Comparison of ENCODE assay signal across 9 mouse cellular contexts in the genomic region with DNA sequence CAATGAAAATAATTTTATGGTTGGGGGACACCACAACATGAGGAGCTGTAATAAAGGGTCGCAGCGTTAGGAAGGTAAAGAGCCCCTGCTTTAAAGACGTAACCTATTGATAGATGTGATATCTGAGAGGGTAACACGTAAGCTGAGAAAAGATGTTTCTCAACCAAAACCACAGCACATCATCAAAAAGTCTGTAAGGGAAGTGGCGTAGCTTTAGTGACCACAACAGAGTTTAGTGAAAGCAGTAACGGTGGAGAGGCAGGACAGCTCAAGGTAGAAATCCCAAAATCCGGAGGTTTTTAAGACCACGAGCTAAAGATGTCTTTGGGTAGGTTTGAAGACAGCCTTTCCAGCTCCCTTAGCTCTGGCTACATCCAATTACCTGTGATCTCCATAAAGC. TPM values are rescaled to one million over a fixed set of nuclear protein-coding genes. Genes with fewer than 3 reads are reported as not detected.
A peak's percentile ranks its signal among the peaks of the same experiment; 100 is the strongest.
DNase-seq lines count a peak whose midpoint lies in the region; ATAC-seq and TF ChIP-seq lines count a peak whose summit lies in the region.
"Had no signal": no experiment of that assay in that cellular context is flagged by ENCODE, and none has a peak within 500 bp of the region (broad histone marks: within the 10 kb centered on the region; RNA-seq: fewer than 3 reads in every experiment).

No protein-coding gene starts in this region.

- 94% methylated on average over 8 of the region's 8 CpGs for WGBS in kidney, adult 2 months
- WGBS in neural tube, embryonic 14.5 days = 97% methylated on average over 8 of the region's 8 CpGs

- peaks cover 8% of the 10 kb centered on the region for H3K4me1 ChIP-seq in kidney, adult 2 months (ENCODE audit: control insufficient read depth, insufficient read depth, low read length)
- H3K4me1 ChIP-seq in neural tube, embryonic 14.5 days (ENCODE audit: control insufficient read depth, insufficient read depth, low read length) = peaks cover 32% of the 10 kb centered on the region

- peak; percentile 49 for ATAC-seq in activated CD4-positive, CD25-positive, alpha-beta regulatory T cell, adult 4 months
- peak; percentile 53 for ATAC-seq in inflammation-experienced regulatory T-cells, adult 6 months
- no peak for ATAC-seq in neural tube, embryonic 14.5 days (ENCODE audit: low read depth)

- no peaks in the 10 kb centered on the region for H3K9me3 ChIP-seq in neural tube, embryonic 14.5 days (ENCODE audit: control insufficient read depth, low read length)

- peaks cover 5% of the 10 kb centered on the region for H3K36me3 ChIP-seq in kidney, adult 2 months (ENCODE audit: control insufficient read depth, insufficient read depth, low read length)
- H3K36me3 ChIP-seq in neural tube, embryonic 14.5 days (ENCODE audit: control insufficient read depth, insufficient read depth, low read length) = peaks cover 12% of the 10 kb centered on the region; the same call in 1 of the 2 replicates

- no peak overlapping the region; the same call in 1 of the 2 replicates for H3K4me2 ChIP-seq in neural tube, embryonic 14.5 days (ENCODE audit: low read depth, low read length)

- peak overlapping the region; percentile 92 for H3K27ac ChIP-seq in kidney, adult 2 months (ENCODE audit: insufficient read depth, low read depth, low read length)
- peak overlapping the region; percentile 99 for H3K27ac ChIP-seq in neural tube, embryonic 14.5 days (ENCODE audit: low read depth, low read length)

- no peaks in the 10 kb centered on the region for H3K27me3 ChIP-seq in kidney, adult 2 months (replicated peaks; ENCODE audit: control insufficient read depth, insufficient read depth, low read length)
- H3K27me3 ChIP-seq in neural tube, embryonic 14.5 days (ENCODE audit: control insufficient read depth, insufficient read depth, low read length) = no peaks in the 10 kb centered on the region

- no peak for TF ChIP-seq POLR2A in kidney, adult 2 months (IDR thresholded peaks at IDR 0.05; ENCODE audit: low read depth, low read length)

- H3K4me3 ChIP-seq in kidney, adult 2 months (ENCODE audit: insufficient read depth, low read depth, low read length) = no peak overlapping the region
- no peak overlapping the region for H3K4me3 ChIP-seq in neural tube, embryonic 14.5 days (ENCODE audit: low read depth, low read length)

- no peak for DNase-seq in kidney, adult 2 months
- DNase-seq in kidney, postnatal 36 days = no peak
- no peak for DNase-seq in testis, postnatal 10 days (ENCODE audit: low spot score)
- no peak for DNase-seq in embryo, embryonic 10 days (ENCODE audit: low spot score)
- DNase-seq in embryo, embryonic 10.5 days (ENCODE audit: low spot score) = no peak
- DNase-seq: adrenal gland, postnatal 25 days had no signal

- no peak overlapping the region for H3K9ac ChIP-seq in neural tube, embryonic 14.5 days (replicated peaks; ENCODE audit: low read depth, low read length)

- no peak for TF ChIP-seq CTCF in kidney, adult 2 months (conservative IDR thresholded peaks at IDR 0.05; ENCODE audit: insufficient read depth, insufficient read length, low read depth, low read length)

RNA-seq across cellular contexts. Expression of gene Dnaja1, which starts 1.0 kb away (rescaled TPM):
- polyA plus RNA-seq in kidney, adult 2 months (2012; rRNA removed) = 11.8 and 23.1 TPM in 2 replicates
- polyA plus RNA-seq in activated CD4-positive, CD25-positive, alpha-beta regulatory T cell, adult 4 months (2017; shearing (Covaris generic)) = 100 to 1,000 TPM; 474 TPM
- 100 to 1,000 TPM; 482 to 526 (median 512) TPM for polyA plus RNA-seq in inflammation-experienced regulatory T-cells, adult 6 months (2017; shearing (Covaris generic))
- polyA plus RNA-seq in neural tube, embryonic 14.5 days (2014; fragmentation: Nextera tagmentation; extraction: Ambion mirVana) = 653 and 702 TPM in 2 replicates

RNA-seq across cellular contexts. Expression of gene Aptx, which starts 17.9 kb away (rescaled TPM):
- polyA plus RNA-seq in kidney, adult 2 months (2012; rRNA removed) = 7.2 and 8.9 TPM in 2 replicates
- 10 to 100 TPM; 29.8 to 34.2 TPM for polyA plus RNA-seq in activated CD4-positive, CD25-positive, alpha-beta regulatory T cell, adult 4 months (2017; shearing (Covaris generic))
- 10 to 100 TPM; 28.8 to 46.4 (median 43.7) TPM for polyA plus RNA-seq in inflammation-experienced regulatory T-cells, adult 6 months (2017; shearing (Covaris generic))
- 47.4 and 52.4 TPM in 2 replicates for polyA plus RNA-seq in neural tube, embryonic 14.5 days (2014; fragmentation: Nextera tagmentation; extraction: Ambion mirVana)

RNA-seq across cellular contexts. Expression of gene Smu1, which starts 36.8 kb away (rescaled TPM):
- polyA plus RNA-seq in kidney, adult 2 months (2012; rRNA removed) = 21.2 and 30.1 TPM in 2 replicates
- polyA plus RNA-seq in activated CD4-positive, CD25-positive, alpha-beta regulatory T cell, adult 4 months (2017; shearing (Covaris generic)) = 100 to 1,000 TPM; 111 to 128 TPM
- polyA plus RNA-seq in inflammation-experienced regulatory T-cells, adult 6 months (2017; shearing (Covaris generic)) = 100 to 1,000 TPM; 131 to 146 (median 133) TPM
- 117 and 125 TPM in 2 replicates for polyA plus RNA-seq in neural tube, embryonic 14.5 days (2014; fragmentation: Nextera tagmentation; extraction: Ambion mirVana)

Comparison
In these comparisons a context has a peak if more than half of its experiments do, and no peak if none do; other contexts are left out.
1. RNA of gene Dnaja1, which starts 1.0 kb away (polyA plus RNA-seq): 653 to 702 TPM in neural tube, embryonic 14.5 days, 482 to 526 TPM in inflammation-experienced regulatory T-cells, adult 6 months and 474 TPM in activated CD4-positive, CD25-positive, alpha-beta regulatory T cell, adult 4 months; 11.8 to 23.1 TPM in kidney, adult 2 months; every median in the first group is over 10 times any median in the second.